Mouse (Mus musculus): ENCODE results near the gene Notch2.

GRCm38 (mm10) chr3:97985691-97986090, 27.6 kb upstream of the Notch2 start:
- no peak for TF ChIP-seq POLR2A (IDR thresholded peaks at IDR 0.05; ENCODE audit: borderline replicate concordance, extremely low read depth, low read depth, low read length)
- no peak for TF ChIP-seq CTCF (IDR thresholded peaks at IDR 0.05; ENCODE audit: insufficient read depth, low read length)
